Mouse (Mus musculus) kidney, embryonic 15.5 days (tissue): Measurements from ENCODE around the gene Abraxas2. TPM values are rescaled to one million over a fixed set of nuclear protein-coding genes. Genes with fewer than 3 reads are reported as not detected.

Experiments used
- ATAC-seq: fragments of 200-750 bp; cut with Nextera tagmentation; replicated peaks from 2 replicates; pipeline ENCODE4 v1.8.0; 2017; ENCODE audit warnings: moderate TSS enrichment; ENCODE audit not compliant: low FRiP score
- H3K27ac ChIP-seq: fragments of 300-500 bp; sonication (generic); 2 replicates; pipeline ENCODE4 v1.5.1; 2015; ENCODE audit warnings: mild to moderate bottlenecking, inconsistent platforms
- H3K27me3 ChIP-seq: fragments of 300-500 bp; sonication (generic); 2 replicates; pipeline ENCODE4 v1.6.1; 2015; ENCODE audit warnings: inconsistent platforms
- H3K36me3 ChIP-seq: fragments of 300-500 bp; sonication (generic); 2 replicates; pipeline ENCODE4 v1.6.1; 2015; ENCODE audit warnings: inconsistent platforms
- H3K4me1 ChIP-seq: fragments of 300-500 bp; sonication (generic); 2 replicates; pipeline ENCODE4 v1.6.1; 2015; ENCODE audit warnings: inconsistent platforms
- H3K4me2 ChIP-seq: fragments of 300-500 bp; sonication (generic); 2 replicates; pipeline ENCODE4 v1.6.1; 2015; ENCODE audit warnings: moderate library complexity, mild to moderate bottlenecking, inconsistent platforms
- H3K4me3 ChIP-seq: fragments of 300-500 bp; sonication (generic); replicated peaks from 2 replicates; pipeline ENCODE4 v1.5.1; 2015; ENCODE audit warnings: mild to moderate bottlenecking, inconsistent platforms
- H3K9ac ChIP-seq: fragments of 300-500 bp; sonication (generic); 2 replicates; pipeline ENCODE4 v1.6.1; 2015; ENCODE audit warnings: mild to moderate bottlenecking, inconsistent platforms
- H3K9me3 ChIP-seq: fragments of 300-500 bp; sonication (generic); replicated peaks from 2 replicates; pipeline ENCODE4 v1.6.1; 2016; ENCODE audit warnings: inconsistent platforms
- WGBS: fragments of 180-500 bp; shearing (Covaris S2); methylation state at CpG from one replicate; pipeline ENCODE4 v1.1.7; 2015; ENCODE audit warnings: mixed read lengths; 5-methylcytosine and 5-hydroxymethylcytosine counted together
- polyA plus RNA-seq: library from polyadenylated mRNA; unstranded; fragments of >200 nt; fragmentation: Nextera tagmentation; extraction: Ambion mirVana; gene quantifications from 2 replicates; pipeline ENCODE4 v1.2.1, GENCODE M21; 2015

Gene Abraxas2
- polyA plus RNA-seq, 1 experiment from 2014 or later: 39.0 TPM

GRCm38 (mm10) chr7:132927201-132927600, 68.2 kb downstream of the Abraxas2 start:
- H3K36me3 ChIP-seq: no peaks in the 10 kb centered on the region
- H3K27me3 ChIP-seq: no peaks in the 10 kb centered on the region
- H3K4me2 ChIP-seq: no peak overlapping the region
- no peak overlapping the region for H3K4me3 ChIP-seq
- no peaks in the 10 kb centered on the region for H3K9me3 ChIP-seq
- no peak overlapping the region for H3K27ac ChIP-seq
- no peak for ATAC-seq
- 56% methylated on average over 3 of the region's 3 CpGs for WGBS
- no peak overlapping the region for H3K9ac ChIP-seq
- peaks cover 9% of the 10 kb centered on the region for H3K4me1 ChIP-seq

- Histone ChIP-seq H3K4me2 (peak overlapping the region; percentile 66), H3K27me3 (no peaks in the 10 kb centered on the region), H3K4me1 (peaks cover 19% of the 10 kb centered on the region), H3K36me3 (no peaks in the 10 kb centered on the region), H3K9ac (peak overlapping the region; percentile 96), H3K9me3 (no peaks in the 10 kb centered on the region), H3K27ac (no peak overlapping the region), H3K4me3 (peak overlapping the region; percentile 98)
- ATAC-seq: no peak
- 86% methylated on average over 5 of the region's 5 CpGs for WGBS
These were observed 71.0 kb downstream of the Abraxas2 start for GRCm38 (mm10) chr7:132930055-132930454.

GRCm38 (mm10) chr7:132930850-132931559, 72.0 kb downstream of the Abraxas2 start, which contains the start of gene Zranb1:
Gene Zranb1, plus strand, starts transcription at chr7:132931142.
- H3K27me3 ChIP-seq: no peaks in the 10 kb centered on the region
- WGBS: under 1% methylated on average over 87 of the region's 93 CpGs
- ATAC-seq: peak; percentile 100
- H3K9ac ChIP-seq: peak within 1 kb of the TSS; percentile 96
- H3K36me3 ChIP-seq: no peaks in the 10 kb centered on the region
- H3K9me3 ChIP-seq: no peaks in the 10 kb centered on the region
- H3K4me2 ChIP-seq: peak within 1 kb of the TSS; percentile 66
- H3K4me1 ChIP-seq: peaks cover 19% of the 10 kb centered on the region
- peak within 1 kb of the TSS; percentile 99 for H3K27ac ChIP-seq
- H3K4me3 ChIP-seq: peak within 1 kb of the TSS; percentile 98

GRCm38 (mm10) chr7:132931560-132932351, 72.7 kb downstream of the Abraxas2 start:
- Histone ChIP-seq H3K36me3 (no peaks in the 10 kb centered on the region), H3K9me3 (no peaks in the 10 kb centered on the region), H3K27me3 (no peaks in the 10 kb centered on the region), H3K4me2 (peak overlapping the region; percentile 66), H3K9ac (peak overlapping the region; percentile 96), H3K27ac (peak overlapping the region; percentile 99), H3K4me3 (peak overlapping the region; percentile 98), H3K4me1 (peaks cover 19% of the 10 kb centered on the region)
- under 1% methylated on average over 53 of the region's 55 CpGs for WGBS
- ATAC-seq: no peak; the same call in 1 of the 2 replicates

- no peak overlapping the region for H3K27ac ChIP-seq
- peaks cover 19% of the 10 kb centered on the region for H3K4me1 ChIP-seq
- no peaks in the 10 kb centered on the region for H3K36me3 ChIP-seq
- H3K27me3 ChIP-seq: no peaks in the 10 kb centered on the region
- H3K4me3 ChIP-seq: no peak overlapping the region
- whole genome bisulfite sequencing: 87% methylated on average over 1 of the region's 1 CpGs
- no peaks in the 10 kb centered on the region for H3K9me3 ChIP-seq
- ATAC-seq: no peak
- H3K4me2 ChIP-seq: no peak overlapping the region
- no peak overlapping the region for H3K9ac ChIP-seq
These were observed 74.3 kb downstream of the Abraxas2 start for GRCm38 (mm10) chr7:132933331-132933730.

Other genes with a start within 250 kb of the Abraxas2 start
- gene Lhpp, start 248.6 kb upstream of the Abraxas2 start, polyA plus RNA-seq: 22.3 and 22.5 TPM in 2 replicates
- 22.0 and 22.5 TPM in 2 replicates for gene Fam53b, start 45.3 kb upstream of the Abraxas2 start, polyA plus RNA-seq
- gene Eef1akmt2, start 6.6 kb upstream of the Abraxas2 start, polyA plus RNA-seq: 67.9 and 70.8 TPM in 2 replicates
- gene Zranb1, start 71.9 kb downstream of the Abraxas2 start, polyA plus RNA-seq: 12.7 and 12.9 TPM in 2 replicates